Mouse (Mus musculus) lung, postnatal 0 days (tissue): ENCODE measurements around the gene Rab17. TPM values are rescaled to one million over a fixed set of nuclear protein-coding genes. Genes with fewer than 3 reads are reported as not detected.

Experiments used
- ATAC-seq: fragments of 200-750 bp; cut with Nextera tagmentation; 2 replicates; pipeline ENCODE4 v1.8.0; 2017; ENCODE audit warnings: moderate library complexity
- DNase-seq: peaks from one replicate; pipeline ENCODE4 v3.0.0-alpha.2; 2016; ENCODE audit warnings: low spot score
- H3K27ac ChIP-seq: fragments of 300-500 bp; sonication (generic); 2 replicates; pipeline ENCODE4 v1.5.1; 2014; ENCODE audit warnings: antibody characterized with exemption, mild to moderate bottlenecking, low read length, mixed read lengths
- H3K27me3 ChIP-seq: fragments of 300-500 bp; sonication (generic); replicated peaks from 2 replicates; pipeline ENCODE4 v1.6.1; 2014; ENCODE audit warnings: low read length, mixed read lengths; ENCODE audit not compliant: insufficient read depth
- H3K36me3 ChIP-seq: fragments of 300-500 bp; sonication (generic); 2 replicates; pipeline ENCODE4 v1.6.1; 2014; ENCODE audit warnings: low read length, mixed read lengths; ENCODE audit not compliant: insufficient read depth
- H3K4me1 ChIP-seq: fragments of 300-500 bp; sonication (generic); 2 replicates; pipeline ENCODE4 v1.6.1; 2014; ENCODE audit warnings: antibody characterized with exemption, low read depth, low read length, mixed read lengths; ENCODE audit not compliant: insufficient read depth
- H3K4me2 ChIP-seq: fragments of 300-500 bp; sonication (generic); replicated peaks from 2 replicates; pipeline ENCODE4 v1.6.1; 2014; ENCODE audit warnings: low read depth, mild to moderate bottlenecking, low read length, moderate library complexity, mixed read lengths
- H3K4me3 ChIP-seq: fragments of 300-500 bp; sonication (generic); 2 replicates; pipeline ENCODE4 v1.5.1; 2014; ENCODE audit warnings: low read depth, low read length
- H3K9ac ChIP-seq: fragments of 300-500 bp; sonication (generic); replicated peaks from 2 replicates; pipeline ENCODE4 v1.6.1; 2014; ENCODE audit warnings: low read depth, mild to moderate bottlenecking
- H3K9me3 ChIP-seq: fragments of 300-500 bp; sonication (generic); 2 replicates; pipeline ENCODE4 v1.6.1; 2016; ENCODE audit warnings: low read length, mixed read lengths
- CTCF ChIP-seq: IDR thresholded peaks from 2 replicates; pipeline ENCODE4 v1.5.1; 2016; ENCODE audit warnings: antibody characterized with exemption, mild to moderate bottlenecking
- EP300 ChIP-seq: IDR thresholded peaks from 2 replicates; pipeline ENCODE4 v1.6.1; 2016; ENCODE audit warnings: antibody characterized with exemption, mild to moderate bottlenecking, control low read depth
- WGBS: fragments of 180-500 bp; shearing (Covaris S2); extraction: QIAGEN DNeasy Blood & Tissue Kit; methylation state at CpG from one replicate; pipeline ENCODE4 v1.1.7; 2014; 5-methylcytosine and 5-hydroxymethylcytosine counted together
- polyA plus RNA-seq: library from polyadenylated mRNA; unstranded; fragments of >200 nt; fragmentation: Nextera tagmentation; extraction: Ambion mirVana; gene quantifications from 2 replicates; pipeline ENCODE4 v1.2.1, GENCODE M21; 2015

The Rab17 gene
- 1.6 and 2.0 TPM in 2 replicates for polyA plus RNA-seq

DNA sequence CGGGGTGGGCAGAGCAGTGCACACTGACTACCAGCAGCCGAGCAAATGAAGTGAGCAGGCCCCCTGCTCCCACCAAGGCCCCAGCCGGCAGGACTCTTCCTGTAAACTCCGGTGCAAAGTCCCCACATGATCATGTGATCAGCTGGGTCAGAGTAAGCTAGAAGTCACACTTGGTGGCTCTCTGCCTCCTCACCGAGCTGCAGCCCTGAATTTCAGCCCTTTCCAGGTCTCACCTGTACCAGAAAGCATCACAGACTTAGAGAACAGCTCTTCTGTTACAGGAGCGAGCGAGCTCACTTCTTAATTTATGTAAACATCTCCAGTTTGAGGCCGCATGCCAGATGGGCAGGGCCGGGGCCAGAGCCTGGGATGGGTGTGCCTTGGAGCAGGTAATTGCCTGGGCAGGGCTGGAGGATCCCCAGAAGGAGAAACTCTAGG, at the start of gene Rab17:
Rab17 (minus strand) TSS at position 315 of the 438 bp plus-strand sequence.
- DNase-seq (peak; percentile 82), ATAC-seq (peak; percentile 82)
- Histone ChIP-seq H3K9ac (no peak within 1 kb of the TSS), H3K4me3 (no peak within 1 kb of the TSS), H3K4me2 (peak within 1 kb of the TSS; percentile 39), H3K9me3 (no peaks in the 10 kb centered on the region), H3K4me1 (peaks cover 6% of the 10 kb centered on the region; the same call in 1 of the 2 replicates), H3K27ac (peak within 1 kb of the TSS; percentile 57; the same call in 1 of the 2 replicates), H3K36me3 (no peaks in the 10 kb centered on the region), H3K27me3 (no peaks in the 10 kb centered on the region)
- TF ChIP-seq EP300 (no peak), CTCF (no peak)
- 11% methylated on average over 9 of the region's 9 CpGs for WGBS

DNA sequence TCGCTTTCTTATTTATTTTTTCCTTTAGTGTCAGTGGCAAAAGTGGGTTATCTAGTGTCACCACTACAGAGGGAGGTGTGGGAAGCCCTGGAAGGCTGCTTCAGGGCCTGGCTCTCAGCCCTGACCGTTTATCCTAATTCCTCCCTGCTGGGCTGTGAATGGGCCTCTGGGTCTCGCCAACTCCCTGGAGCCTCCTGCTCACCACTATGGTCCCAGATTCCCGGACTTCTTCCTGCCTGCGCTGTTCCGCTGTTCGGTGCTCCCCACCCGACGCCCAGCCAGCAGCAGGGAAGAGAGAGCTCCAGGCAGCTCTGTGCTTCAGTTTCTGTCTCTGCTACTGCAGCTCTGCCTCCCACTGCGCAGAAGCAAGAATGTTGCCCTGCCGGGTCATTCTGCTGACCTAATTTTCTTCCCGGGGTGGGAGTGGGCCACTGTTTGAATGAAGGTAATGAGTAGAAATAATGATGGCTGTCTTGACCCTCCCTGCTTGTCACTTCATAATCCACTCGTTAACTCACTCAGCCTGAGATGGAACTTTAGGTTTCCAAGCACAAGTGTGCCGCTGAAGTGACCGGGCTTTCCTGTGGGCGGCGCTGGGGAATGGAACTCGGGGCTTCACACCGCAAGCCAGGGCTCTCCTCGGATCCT, 47.8 kb upstream of the Rab17 start:
- Histone ChIP-seq H3K9ac (no peak overlapping the region), H3K27me3 (no peaks in the 10 kb centered on the region), H3K4me2 (peak overlapping the region; percentile 37), H3K9me3 (no peaks in the 10 kb centered on the region; the same call in 1 of the 2 replicates), H3K4me1 (peaks cover 15% of the 10 kb centered on the region), H3K27ac (peak overlapping the region; percentile 47; the same call in 1 of the 2 replicates), H3K36me3 (no peaks in the 10 kb centered on the region), H3K4me3 (no peak overlapping the region)
- WGBS = 16% methylated on average over 20 of the region's 20 CpGs
- peak; percentile 64 for DNase-seq
- TF ChIP-seq CTCF (peak; percentile 35; the same call in 1 of the 2 replicates), EP300 (no peak)
- peak; percentile 60 for ATAC-seq

GRCm38 (mm10) chr1:91015571-91015970, 46.1 kb upstream of the Rab17 start:
- no peak for DNase-seq

GRCm38 (mm10) chr1:91013803-91014202, 44.3 kb upstream of the Rab17 start:
- DNase-seq = peak; percentile 42

More at GRCm38 (mm10) chr1:91015571-91015970, 46.1 kb upstream of the Rab17 start:
- WGBS = 61% methylated on average over 7 of the region's 7 CpGs
- peaks cover 13% of the 10 kb centered on the region for H3K4me1 ChIP-seq
- no peaks in the 10 kb centered on the region for H3K27me3 ChIP-seq
- TF ChIP-seq CTCF (no peak), EP300 (no peak)
- ATAC-seq = peak; percentile 18; the same call in 1 of the 2 replicates
- H3K4me2 ChIP-seq = no peak overlapping the region
- no peaks in the 10 kb centered on the region for H3K36me3 ChIP-seq
- no peak overlapping the region for H3K4me3 ChIP-seq
- H3K9ac ChIP-seq = no peak overlapping the region
- H3K27ac ChIP-seq = no peak overlapping the region
- no peaks in the 10 kb centered on the region; the same call in 1 of the 2 replicates for H3K9me3 ChIP-seq

DNA sequence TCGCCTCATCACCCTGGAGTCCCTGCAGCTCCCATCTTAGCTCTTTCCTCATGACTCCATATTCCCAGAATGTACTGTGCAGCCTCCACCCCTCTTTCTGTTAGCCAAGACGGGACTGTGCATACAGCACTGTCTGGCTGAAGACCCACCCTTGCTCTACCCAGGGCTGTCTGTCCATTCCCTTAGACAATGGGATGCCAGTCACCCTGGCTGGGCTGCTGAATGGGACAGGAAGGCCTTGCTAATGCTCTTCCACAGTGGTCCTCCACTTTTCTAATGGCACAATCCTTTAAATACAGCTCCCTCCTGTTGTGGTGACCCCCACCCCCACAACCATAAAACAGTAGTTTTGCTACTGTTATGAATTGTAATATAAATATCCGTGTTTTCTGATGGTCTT, 41.9 kb upstream of the Rab17 start:
- H3K36me3 ChIP-seq = no peaks in the 10 kb centered on the region
- no peak for TF ChIP-seq EP300
- TF ChIP-seq CTCF = no peak
- no peak overlapping the region for H3K9ac ChIP-seq
- H3K4me1 ChIP-seq = peaks cover 5% of the 10 kb centered on the region; the same call in 1 of the 2 replicates
- H3K27me3 ChIP-seq = no peaks in the 10 kb centered on the region
- DNase-seq (no peak), ATAC-seq (no peak)
- H3K9me3 ChIP-seq = no peaks in the 10 kb centered on the region
- H3K4me3 ChIP-seq = no peak overlapping the region
- H3K27ac ChIP-seq = no peak overlapping the region
- no peak overlapping the region for H3K4me2 ChIP-seq
- 84% methylated on average over 3 of the region's 3 CpGs for WGBS

More at GRCm38 (mm10) chr1:91013803-91014202, 44.3 kb upstream of the Rab17 start:
- H3K4me3 ChIP-seq = no peak overlapping the region
- no peak overlapping the region for H3K27ac ChIP-seq
- no peak overlapping the region for H3K9ac ChIP-seq
- H3K27me3 ChIP-seq = no peaks in the 10 kb centered on the region
- 43% methylated on average over 3 of the region's 3 CpGs for WGBS
- TF ChIP-seq CTCF (no peak), EP300 (no peak; the same call in 1 of the 2 replicates)
- H3K4me2 ChIP-seq = no peak overlapping the region
- H3K4me1 ChIP-seq = peaks cover 13% of the 10 kb centered on the region
- H3K36me3 ChIP-seq = no peaks in the 10 kb centered on the region
- ATAC-seq = peak; percentile 16; the same call in 1 of the 2 replicates
- no peaks in the 10 kb centered on the region; the same call in 1 of the 2 replicates for H3K9me3 ChIP-seq

- WGBS = 53% methylated on average over 2 of the region's 2 CpGs
- DNase-seq = no peak
- no peak overlapping the region for H3K4me3 ChIP-seq
- no peaks in the 10 kb centered on the region for H3K27me3 ChIP-seq
- no peak overlapping the region for H3K4me2 ChIP-seq
- no peaks in the 10 kb centered on the region for H3K9me3 ChIP-seq
- H3K27ac ChIP-seq = no peak overlapping the region
- H3K9ac ChIP-seq = no peak overlapping the region
- H3K36me3 ChIP-seq = no peaks in the 10 kb centered on the region
- peaks cover 5% of the 10 kb centered on the region; the same call in 1 of the 2 replicates for H3K4me1 ChIP-seq
- 0 out of 2 replicates have a peak, but pooled peaks have one; percentile 7 for ATAC-seq
- TF ChIP-seq CTCF (no peak), EP300 (no peak)
These were observed 41.3 kb upstream of the Rab17 start for GRCm38 (mm10) chr1:91010716-91011115.
